Mouse (Mus musculus) thymus, postnatal 36 days (tissue): Measurements from ENCODE around the gene Btnl10.

Experiments used
- DNase-seq, 2 experiments: peaks; one replicate each; pipeline ENCODE4 v3.0.0; 2022; ENCODE audit warnings: mixed read lengths in 2 of 2

The Btnl10 gene

DNA sequence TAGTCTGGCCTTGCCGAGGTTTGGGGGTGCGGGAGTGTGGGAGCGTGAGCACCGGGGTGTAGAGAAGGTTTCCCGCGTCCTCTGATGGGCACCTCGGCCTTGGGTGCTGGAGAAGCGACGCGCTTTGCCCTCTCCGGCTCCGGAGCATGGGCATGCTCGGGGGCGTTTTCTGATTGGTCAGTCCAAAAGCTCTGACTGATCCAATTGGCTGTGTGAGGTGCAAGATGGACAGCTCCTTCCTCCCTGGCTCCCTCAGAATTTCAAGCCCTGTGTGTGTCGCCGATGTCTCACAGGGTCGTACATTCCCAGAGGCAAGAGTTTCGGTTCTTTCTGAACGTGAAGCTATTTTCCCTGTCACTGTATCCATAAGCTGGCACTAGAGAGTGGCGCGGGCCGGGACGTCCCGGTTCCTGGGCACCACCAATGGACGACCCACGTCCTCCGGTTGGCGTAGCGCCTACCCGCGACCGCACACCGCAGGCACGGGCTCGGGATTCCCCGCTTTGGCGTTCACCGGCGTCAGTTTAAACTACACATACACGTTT, 42.3 kb downstream of the Btnl10 start:
- DNase-seq: peak; percentile 61 to 72

DNA sequence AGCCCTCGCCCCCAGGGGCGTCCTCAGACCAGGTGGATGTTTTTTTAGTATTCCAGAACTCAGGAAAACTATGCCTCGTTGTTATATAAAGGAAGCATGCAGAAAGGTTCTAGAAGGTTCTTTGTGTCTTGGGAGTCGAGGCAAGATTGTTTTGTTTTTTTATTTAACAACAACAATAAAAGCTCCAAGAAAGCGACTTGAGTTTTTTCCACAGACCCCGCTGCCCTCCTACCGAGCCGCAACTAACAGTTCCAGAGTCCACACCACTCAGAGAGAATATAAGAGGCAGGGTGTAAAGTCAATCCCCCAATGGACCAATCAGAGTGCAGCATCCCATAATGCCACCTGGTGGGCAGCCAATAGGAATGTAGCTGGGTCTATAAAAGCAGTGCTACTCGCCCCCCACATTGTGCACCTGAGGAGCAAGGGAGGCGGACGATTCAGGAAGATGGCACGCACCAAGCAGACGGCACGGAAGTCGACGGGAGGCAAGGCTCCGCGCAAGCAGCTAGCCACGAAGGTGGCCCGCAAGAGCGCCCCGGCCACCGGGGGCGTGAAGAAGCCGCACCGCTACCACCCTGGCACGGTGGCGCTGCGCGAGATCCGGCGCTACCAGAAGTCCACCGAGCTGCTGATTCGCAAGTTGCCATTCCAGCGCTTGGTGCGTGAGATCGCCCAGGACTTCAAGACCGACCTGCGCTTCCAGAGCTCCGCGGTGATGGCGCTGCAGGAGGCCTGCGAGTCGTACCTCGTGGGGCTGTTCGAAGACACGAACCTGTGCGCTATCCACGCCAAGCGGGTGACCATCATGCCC, 43.9 kb downstream of the Btnl10 start:
- no peak for DNase-seq

- peak in 1 of 2 experiments; percentile 44 for DNase-seq
Observed at GRCm38 (mm10) chr11:58963543-58963942, 45.8 kb downstream of the Btnl10 start.

GRCm38 (mm10) chr11:58964216-58964615, 46.5 kb downstream of the Btnl10 start:
- DNase-seq: no peak

DNA sequence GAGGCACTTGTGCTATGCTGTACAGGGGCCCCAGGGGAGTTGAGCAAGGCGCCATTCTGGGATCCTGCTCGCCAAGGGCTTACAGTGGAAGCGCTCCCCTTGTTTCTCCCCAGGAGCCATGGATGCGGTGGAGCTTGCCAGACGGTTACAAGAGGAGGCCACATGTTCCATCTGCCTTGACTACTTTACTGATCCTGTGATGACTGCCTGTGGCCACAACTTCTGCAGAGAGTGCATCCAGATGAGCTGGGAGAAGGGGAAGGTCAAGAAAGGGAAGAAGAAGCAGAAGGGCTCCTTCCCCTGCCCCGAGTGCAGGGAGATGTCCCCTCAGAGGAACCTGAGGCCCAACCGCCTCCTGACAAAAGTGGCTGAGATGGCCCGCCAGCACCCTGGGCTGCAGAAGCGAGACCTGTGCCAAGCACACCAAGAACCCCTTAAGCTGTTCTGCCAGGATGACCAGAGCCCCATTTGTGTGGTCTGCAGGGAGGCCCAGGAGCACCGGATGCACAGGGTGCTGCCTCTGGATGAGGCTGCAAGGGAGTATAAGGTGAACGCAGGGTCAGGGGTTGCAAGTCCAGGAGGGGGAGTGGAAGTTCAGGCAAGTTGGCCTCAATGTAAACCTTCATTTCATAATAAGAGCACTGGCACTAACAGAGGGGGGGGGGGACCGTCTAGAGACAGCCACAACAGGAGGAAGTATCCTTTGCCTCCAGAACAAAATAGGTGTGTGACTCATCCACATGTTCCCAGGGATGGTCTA, 47.5 kb downstream of the Btnl10 start:
- no peak for DNase-seq

DNA sequence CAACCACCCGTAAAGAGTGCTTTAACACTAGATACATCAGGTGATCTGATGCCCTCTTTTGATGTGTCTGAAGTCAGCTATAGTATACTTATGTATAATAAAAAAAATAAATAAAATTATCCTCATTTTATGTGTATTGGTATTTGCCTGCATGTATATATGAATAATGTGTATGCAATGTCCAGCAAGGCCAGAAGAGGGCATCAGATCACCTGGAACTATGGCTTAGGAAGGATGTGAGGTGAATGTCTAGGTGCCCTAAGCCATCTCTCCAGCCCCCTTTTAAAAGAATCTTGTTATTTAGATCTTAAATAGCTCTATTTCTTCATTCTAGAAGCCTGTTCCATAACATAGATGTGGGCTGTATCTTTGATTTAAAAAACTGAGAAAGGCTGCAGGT, 49.6 kb downstream of the Btnl10 start:
- DNase-seq: peak in 1 of 2 experiments; percentile 46

DNA sequence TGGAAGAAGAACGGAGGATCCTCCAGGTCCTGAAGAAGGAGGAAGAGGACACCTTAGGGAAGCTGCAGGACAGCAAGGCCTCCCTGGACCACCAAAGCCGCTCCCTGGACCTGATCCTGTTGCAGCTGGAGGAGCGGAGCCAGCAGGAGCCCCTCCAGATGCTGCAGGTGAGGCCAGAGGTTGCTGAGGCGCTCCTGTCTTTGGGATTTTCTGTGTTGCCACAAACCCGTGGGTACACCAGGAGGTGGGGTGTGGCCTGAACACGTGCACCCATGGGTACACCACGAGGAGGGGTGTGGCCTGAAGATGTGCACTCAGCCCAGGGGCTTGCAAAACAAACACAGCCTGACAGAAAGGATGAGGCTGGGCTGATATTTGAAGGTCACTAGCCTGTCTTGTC, 50.8 kb downstream of the Btnl10 start:
- no peak for DNase-seq

DNA sequence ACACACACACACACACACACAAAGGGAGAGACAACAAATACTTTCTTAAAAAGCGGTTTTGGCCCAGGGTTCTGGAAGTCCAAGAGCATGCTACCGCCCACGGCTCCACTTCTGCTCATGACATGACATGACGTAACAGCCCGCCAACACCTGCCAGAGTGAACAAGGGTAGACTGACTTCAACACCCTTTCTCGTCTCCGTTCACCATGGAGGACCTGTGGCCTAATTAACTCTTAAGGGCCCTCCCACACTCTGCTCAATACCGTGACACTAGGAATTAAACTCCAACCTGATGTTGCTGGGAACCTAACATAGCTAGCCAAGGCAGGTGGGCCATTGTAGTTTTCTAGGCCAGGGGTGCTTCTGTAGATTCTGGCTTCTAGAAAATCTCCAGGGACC, 51.3 kb downstream of the Btnl10 start:
- DNase-seq: no peak

GRCm38 (mm10) chr11:58969659-58970058, 52.0 kb downstream of the Btnl10 start:
- no peak for DNase-seq

DNA sequence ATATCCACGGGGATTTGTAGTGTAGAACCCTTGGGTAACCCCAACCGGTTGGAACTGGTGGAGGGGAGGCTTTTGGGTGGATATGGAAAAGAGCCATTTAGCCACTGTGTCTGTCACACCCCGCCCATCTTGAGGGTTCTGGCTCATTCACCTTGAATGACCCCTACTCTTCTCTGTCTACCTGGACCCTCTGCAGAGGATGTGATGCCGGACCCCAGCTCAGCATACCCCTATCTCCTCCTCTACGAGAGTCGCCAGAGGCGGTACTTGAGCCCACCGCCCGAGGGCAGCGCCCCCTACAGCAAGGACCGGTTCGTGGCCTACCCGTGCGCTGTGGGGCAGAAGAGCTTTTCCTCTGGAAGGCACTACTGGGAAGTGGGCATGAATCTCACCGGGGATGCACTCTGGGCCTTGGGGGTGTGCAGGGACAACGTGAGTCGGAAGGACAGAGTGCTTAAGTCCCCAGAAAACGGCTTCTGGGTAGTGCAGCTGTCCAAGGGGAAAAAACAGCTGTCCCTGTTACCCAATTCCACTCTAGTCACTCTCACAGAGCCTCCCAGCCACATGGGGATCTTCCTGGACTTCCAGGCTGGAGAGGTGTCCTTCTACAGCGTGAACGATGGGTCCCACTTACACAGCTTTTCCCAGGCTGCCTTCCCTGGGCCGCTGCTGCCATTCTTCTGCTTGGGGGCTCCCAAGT, 53.3 kb downstream of the Btnl10 start:
- no peak for DNase-seq

GRCm38 (mm10) chr11:58971796-58972195, 54.1 kb downstream of the Btnl10 start:
- no peak for DNase-seq

GRCm38 (mm10) chr11:58974414-58974813, 56.7 kb downstream of the Btnl10 start:
- no peak for DNase-seq
